Mouse (Mus musculus): ENCODE measurements around the gene Gm6169. TPM values are rescaled to one million over a fixed set of nuclear protein-coding genes. Genes with fewer than 3 reads are reported as not detected.

The Gm6169 gene
- polyA plus RNA-seq, 2 experiments, result 2.1 to 5.1 TPM

- H3K4me3 ChIP-seq (replicated peaks; ENCODE audit: low read length), result no peak overlapping the region
- no peaks in the 10 kb centered on the region for H3K4me1 ChIP-seq (ENCODE audit: control insufficient read depth, insufficient read depth, low read length)
- H3K4me2 ChIP-seq (replicated peaks; ENCODE audit: low read depth, low read length, severe bottlenecking), result no peak overlapping the region
- no peaks in the 10 kb centered on the region for H3K36me3 ChIP-seq (ENCODE audit: control insufficient read depth, insufficient read depth, low read length)
- H3K27ac ChIP-seq (replicated peaks; ENCODE audit: low read depth, low read length), result no peak overlapping the region
- ATAC-seq (ENCODE audit: low FRiP score, low read depth), result no peak
- WGBS, result 75% methylated on average over 1 of the region's 1 CpGs
- DNase-seq (ENCODE audit: low spot score), result no peak
- H3K9ac ChIP-seq (ENCODE audit: low read depth, low read length, severe bottlenecking), result no peak overlapping the region
- no peaks in the 10 kb centered on the region for H3K9me3 ChIP-seq (ENCODE audit: control insufficient read depth, low read length)
- no peak for TF ChIP-seq POLR2A (IDR thresholded peaks at IDR 0.05; ENCODE audit: borderline replicate concordance, extremely low read depth, insufficient read depth, insufficient read length)
- H3K27me3 ChIP-seq (ENCODE audit: control insufficient read depth, insufficient read depth, low read length), result peaks cover 9% of the 10 kb centered on the region; the same call in 1 of the 2 replicates
Measured at GRCm38 (mm10) chr13:97073497-97073896, 25.5 kb downstream of the Gm6169 start.

DNA sequence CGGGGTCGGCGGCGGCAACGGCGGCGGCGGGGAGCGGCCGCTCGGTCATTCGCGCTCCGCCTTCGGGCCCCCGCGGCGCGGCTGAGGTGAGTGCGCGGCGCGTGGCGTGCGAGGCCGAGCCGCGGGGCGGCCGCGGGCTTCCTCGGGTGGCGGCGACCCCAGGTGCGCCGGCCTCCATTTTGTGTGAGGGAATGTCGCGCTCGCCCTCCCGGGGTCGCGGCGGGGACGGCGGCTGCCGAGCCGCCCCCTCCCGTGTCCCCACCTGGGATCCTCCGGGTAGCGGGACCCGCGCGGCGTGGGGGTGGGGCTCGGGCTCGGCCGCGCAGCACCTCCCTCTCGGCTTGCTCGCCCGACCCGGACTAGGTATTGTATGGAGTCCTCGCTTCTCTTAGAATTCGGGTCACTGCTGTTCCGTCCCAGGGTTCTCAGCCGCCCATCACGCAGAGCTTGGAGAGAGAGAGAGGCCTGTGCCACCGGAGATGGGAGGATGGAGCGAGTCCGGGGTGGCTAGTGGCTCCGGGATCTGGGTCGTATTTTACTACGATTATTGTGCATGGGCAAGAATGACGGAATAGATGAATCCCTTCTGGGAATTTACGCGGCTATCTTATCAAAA lies 27.3 kb downstream of the Gm6169 start:
- DNase-seq (ENCODE audit: low spot score) (no peak), ATAC-seq (ENCODE audit: low FRiP score, low read depth) (peak; percentile 76)
- peak overlapping the region; percentile 74 for H3K9ac ChIP-seq (ENCODE audit: low read depth, low read length, severe bottlenecking)
- H3K27me3 ChIP-seq (ENCODE audit: control insufficient read depth, insufficient read depth, low read length), result peaks cover 9% of the 10 kb centered on the region; the same call in 1 of the 2 replicates
- no peaks in the 10 kb centered on the region for H3K9me3 ChIP-seq (ENCODE audit: control insufficient read depth, low read length)
- peak overlapping the region; percentile 93 for H3K4me2 ChIP-seq (replicated peaks; ENCODE audit: low read depth, low read length, severe bottlenecking)
- WGBS, result under 1% methylated on average over 35 of the region's 76 CpGs
- H3K36me3 ChIP-seq (ENCODE audit: control insufficient read depth, insufficient read depth, low read length), result no peaks in the 10 kb centered on the region
- no peak for TF ChIP-seq POLR2A (IDR thresholded peaks at IDR 0.05; ENCODE audit: borderline replicate concordance, extremely low read depth, insufficient read depth, insufficient read length)
- no peaks in the 10 kb centered on the region for H3K4me1 ChIP-seq (ENCODE audit: control insufficient read depth, insufficient read depth, low read length)
- H3K27ac ChIP-seq (replicated peaks; ENCODE audit: low read depth, low read length), result no peak overlapping the region
- H3K4me3 ChIP-seq (replicated peaks; ENCODE audit: low read length), result peak overlapping the region; percentile 80

- H3K9me3 ChIP-seq (ENCODE audit: control insufficient read depth, low read length), result no peaks in the 10 kb centered on the region
- H3K36me3 ChIP-seq (ENCODE audit: control insufficient read depth, insufficient read depth, low read length), result no peaks in the 10 kb centered on the region
- TF ChIP-seq POLR2A (IDR thresholded peaks at IDR 0.05; ENCODE audit: borderline replicate concordance, extremely low read depth, insufficient read depth, insufficient read length), result no peak
- peak overlapping the region; percentile 80 for H3K4me3 ChIP-seq (replicated peaks; ENCODE audit: low read length)
- H3K9ac ChIP-seq (ENCODE audit: low read depth, low read length, severe bottlenecking), result peak overlapping the region; percentile 74
- H3K27ac ChIP-seq (replicated peaks; ENCODE audit: low read depth, low read length), result no peak overlapping the region
- WGBS, result under 1% methylated on average over 55 of the region's 85 CpGs
- no peaks in the 10 kb centered on the region for H3K4me1 ChIP-seq (ENCODE audit: control insufficient read depth, insufficient read depth, low read length)
- peak; percentile 77 for ATAC-seq (ENCODE audit: low FRiP score, low read depth)
- H3K27me3 ChIP-seq (ENCODE audit: control insufficient read depth, insufficient read depth, low read length), result peaks cover 9% of the 10 kb centered on the region; the same call in 1 of the 2 replicates
- DNase-seq (ENCODE audit: low spot score), result no peak
- peak overlapping the region; percentile 93 for H3K4me2 ChIP-seq (replicated peaks; ENCODE audit: low read depth, low read length, severe bottlenecking)
Measured at GRCm38 (mm10) chr13:97070931-97071625, 28.0 kb downstream of the Gm6169 start.

DNA sequence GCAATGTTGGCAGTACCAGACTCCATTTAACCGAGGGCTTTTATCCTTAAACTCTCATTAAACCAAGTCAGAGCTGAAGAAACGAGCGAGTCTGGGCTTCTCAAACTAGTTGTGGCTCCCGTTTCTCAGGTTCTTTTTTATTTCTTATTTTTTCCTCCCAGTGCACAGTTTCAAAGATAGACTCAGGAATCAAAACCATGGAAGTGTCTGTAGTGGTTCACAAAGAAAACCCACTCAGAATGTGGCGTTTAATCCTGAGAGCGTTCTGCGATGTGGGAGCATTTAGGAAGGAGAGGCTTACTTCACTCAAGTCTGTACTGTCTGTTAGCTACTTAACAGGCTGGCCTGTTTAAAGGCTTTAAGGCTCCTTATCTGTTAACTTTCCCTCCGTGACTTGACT lies 30.9 kb downstream of the Gm6169 start:
- TF ChIP-seq POLR2A (IDR thresholded peaks at IDR 0.05; ENCODE audit: borderline replicate concordance, extremely low read depth, insufficient read depth, insufficient read length), result no peak
- Histone ChIP-seq H3K27me3 (ENCODE audit: control insufficient read depth, insufficient read depth, low read length) (peaks cover 8% of the 10 kb centered on the region; the same call in 1 of the 2 replicates), H3K4me2 (replicated peaks; ENCODE audit: low read depth, low read length, severe bottlenecking) (no peak overlapping the region), H3K4me1 (ENCODE audit: control insufficient read depth, insufficient read depth, low read length) (no peaks in the 10 kb centered on the region; the same call in 1 of the 2 replicates), H3K9ac (ENCODE audit: low read depth, low read length, severe bottlenecking) (no peak overlapping the region), H3K9me3 (ENCODE audit: control insufficient read depth, low read length) (no peaks in the 10 kb centered on the region), H3K36me3 (ENCODE audit: control insufficient read depth, insufficient read depth, low read length) (no peaks in the 10 kb centered on the region), H3K27ac (replicated peaks; ENCODE audit: low read depth, low read length) (no peak overlapping the region), H3K4me3 (replicated peaks; ENCODE audit: low read length) (no peak overlapping the region)
- DNase-seq (ENCODE audit: low spot score) (no peak), ATAC-seq (ENCODE audit: low FRiP score, low read depth) (no peak)
- WGBS, result 38% methylated on average over 8 of the region's 8 CpGs

GRCm38 (mm10) chr13:97067691-97068090 lies 31.3 kb downstream of the Gm6169 start:
- no peak overlapping the region for H3K9ac ChIP-seq (ENCODE audit: low read depth, low read length, severe bottlenecking)
- TF ChIP-seq POLR2A (IDR thresholded peaks at IDR 0.05; ENCODE audit: borderline replicate concordance, extremely low read depth, insufficient read depth, insufficient read length), result no peak
- DNase-seq (ENCODE audit: low spot score) (no peak), ATAC-seq (ENCODE audit: low FRiP score, low read depth) (no peak)
- no peaks in the 10 kb centered on the region for H3K36me3 ChIP-seq (ENCODE audit: control insufficient read depth, insufficient read depth, low read length)
- 12% methylated on average over 6 of the region's 6 CpGs for WGBS
- no peak overlapping the region for H3K4me3 ChIP-seq (replicated peaks; ENCODE audit: low read length)
- H3K27ac ChIP-seq (replicated peaks; ENCODE audit: low read depth, low read length), result no peak overlapping the region
- H3K4me1 ChIP-seq (ENCODE audit: control insufficient read depth, insufficient read depth, low read length), result no peaks in the 10 kb centered on the region; the same call in 1 of the 2 replicates
- 0 out of 2 replicates have a peak, but pooled peaks cover 3% of the 10 kb centered on the region for H3K27me3 ChIP-seq (ENCODE audit: control insufficient read depth, insufficient read depth, low read length)
- H3K9me3 ChIP-seq (ENCODE audit: control insufficient read depth, low read length), result no peaks in the 10 kb centered on the region
- no peak overlapping the region for H3K4me2 ChIP-seq (replicated peaks; ENCODE audit: low read depth, low read length, severe bottlenecking)

Measured in limb, embryonic 14.5 days (tissue).